Mouse (Mus musculus) T-helper 2 cell (primary cell): Measurements from ENCODE around the gene Lrrfip2.

Experiments
- in situ Hi-C: fragments of 300-600 bp; cut with MboI, MseI; formaldehyde crosslinking; loops from one replicate; pipeline ENCODE4 v1.15.1; 2025; ENCODE audit warnings: high pct_unique_total_duplicates

Gene Lrrfip2

DNA sequence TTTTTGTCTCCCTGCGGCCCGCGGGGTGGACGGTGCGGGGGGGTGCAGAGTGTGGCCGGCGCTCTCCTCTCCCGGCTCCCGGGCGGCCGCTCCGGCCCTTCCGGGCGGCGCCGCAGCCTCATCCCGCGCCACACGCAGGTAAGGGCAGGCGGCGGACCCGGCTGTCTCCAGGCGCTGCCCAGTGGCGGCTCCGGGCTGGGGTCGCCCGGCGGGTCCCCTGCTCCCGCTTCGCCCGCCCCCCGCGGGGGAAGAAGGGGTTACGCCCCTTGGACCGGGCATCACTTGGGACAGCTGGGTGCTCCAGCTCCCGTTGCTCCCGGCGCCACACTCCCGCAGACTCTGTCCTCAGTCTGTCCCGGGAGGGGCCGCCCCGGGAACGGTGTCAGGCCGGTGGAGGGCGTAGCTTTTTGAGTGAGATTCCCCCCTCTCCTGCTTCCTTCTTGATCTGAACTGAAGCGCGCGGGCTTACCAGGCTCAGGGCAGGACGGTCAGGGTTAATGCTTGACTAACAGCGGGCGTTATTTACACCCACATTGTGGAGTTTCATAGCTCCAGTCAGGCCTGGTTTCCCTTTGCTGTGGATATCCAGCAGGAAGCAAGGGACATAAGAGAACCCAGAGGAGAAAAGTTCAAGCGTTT lies 979 bp downstream of the Lrrfip2 start:
- in situ Hi-C loops = no loop called here

DNA sequence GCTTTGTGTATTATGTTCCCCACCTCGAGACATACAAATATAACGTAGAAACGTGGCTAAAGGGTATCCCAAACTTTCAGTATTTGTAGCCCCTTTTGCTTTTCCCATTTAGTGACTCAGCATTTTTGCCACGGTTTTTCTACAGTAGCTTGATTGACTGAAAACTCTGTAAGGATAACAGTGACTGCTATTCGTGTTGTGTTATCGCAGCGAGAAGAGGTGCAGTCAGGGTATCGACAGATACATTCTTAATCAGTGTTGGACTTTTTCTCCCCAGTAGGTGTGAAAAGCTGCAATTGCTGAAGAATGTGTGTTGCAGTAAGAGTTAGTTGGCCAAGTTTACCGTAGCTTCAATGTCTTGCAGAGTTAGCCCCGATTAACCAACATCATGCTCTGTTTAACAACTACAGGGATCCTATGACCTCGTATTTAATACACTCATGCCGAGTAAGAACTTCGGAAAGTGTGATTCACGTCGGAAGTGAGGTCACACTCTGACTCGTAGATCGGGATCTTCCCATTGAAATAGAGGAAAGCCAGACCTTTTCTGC lies 1.6 kb downstream of the Lrrfip2 start:
- in situ Hi-C loops = no loop called here

DNA sequence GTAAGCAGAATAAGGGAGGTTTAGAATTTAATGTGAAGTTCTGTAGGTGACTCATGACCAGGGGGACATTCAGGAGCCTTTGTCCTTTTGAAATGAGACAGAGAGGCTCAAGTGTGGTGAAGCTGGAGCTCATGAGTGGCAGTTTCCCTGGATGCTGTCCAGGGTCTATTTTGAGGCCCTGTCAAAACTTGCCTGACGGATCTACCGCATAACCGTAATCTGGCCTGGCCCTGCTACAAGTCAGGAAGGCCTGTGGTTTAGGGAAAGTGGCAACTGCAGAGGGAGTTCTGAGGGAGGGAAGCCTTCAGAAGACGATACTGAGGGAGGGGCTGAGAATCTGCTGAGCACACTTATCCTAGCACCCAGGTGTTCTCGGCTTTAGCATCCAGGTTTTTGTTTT lies 5.1 kb downstream of the Lrrfip2 start:
- in situ Hi-C loops = no loop called here

DNA sequence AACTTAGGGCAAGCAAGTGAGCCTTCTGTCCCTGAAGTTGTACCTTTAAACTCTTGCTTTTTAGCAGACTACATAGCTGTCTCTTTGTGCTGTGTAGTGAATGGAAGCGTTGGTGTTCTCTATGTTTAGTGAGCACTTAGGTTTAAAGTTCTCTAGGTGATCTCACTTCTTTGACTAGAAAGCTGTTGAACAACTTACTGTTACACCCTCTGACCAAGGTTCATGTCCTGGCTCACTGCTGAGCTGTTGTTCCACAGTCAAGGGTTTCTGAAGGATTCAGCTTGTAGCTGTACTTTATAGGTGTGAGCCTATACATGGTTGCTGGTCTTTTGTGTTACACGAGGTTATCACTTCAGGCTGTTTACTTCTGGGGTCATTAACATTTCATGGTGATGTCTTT lies 5.9 kb downstream of the Lrrfip2 start:
- in situ Hi-C loops = no loop called here

DNA sequence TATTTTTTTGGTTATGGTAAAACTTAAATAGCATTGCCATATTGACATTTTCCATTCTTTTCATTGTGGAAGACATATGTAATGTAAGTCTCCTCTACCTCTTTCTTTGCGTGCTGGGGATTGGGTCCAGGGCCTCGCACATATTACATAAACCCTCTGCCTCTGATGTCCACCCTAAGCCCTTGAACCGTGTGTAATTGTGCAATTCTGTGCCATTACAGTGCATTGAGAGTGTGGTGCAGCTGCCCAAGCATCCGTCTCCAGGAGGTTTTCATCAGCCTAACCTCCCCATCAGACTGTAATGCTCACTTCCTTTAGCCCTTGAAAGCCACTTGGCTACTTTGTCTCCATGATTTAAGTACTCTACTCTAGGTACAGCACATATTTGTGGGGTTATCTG lies 7.0 kb downstream of the Lrrfip2 start:
- in situ Hi-C loops = no loop called here

DNA sequence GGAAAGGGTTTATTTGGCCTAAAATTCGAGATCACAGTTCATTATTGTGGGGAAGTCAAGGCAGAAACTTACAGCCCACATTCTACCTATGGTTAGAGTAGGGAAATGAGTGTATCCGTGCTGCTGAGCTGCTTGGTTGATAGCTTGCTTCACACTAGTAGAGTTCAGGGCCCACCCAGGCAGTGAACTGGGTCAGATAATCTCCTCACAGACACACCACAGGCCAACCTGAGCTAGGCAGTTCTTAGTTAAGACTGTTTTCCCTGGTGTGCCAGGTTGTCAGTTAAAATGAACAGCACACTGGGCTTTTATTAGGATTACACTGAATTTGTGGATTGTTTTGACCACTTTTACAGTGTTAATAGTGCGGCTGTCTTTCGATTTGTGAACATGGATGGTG lies 9.3 kb downstream of the Lrrfip2 start:
- in situ Hi-C loops = no loop called here

DNA sequence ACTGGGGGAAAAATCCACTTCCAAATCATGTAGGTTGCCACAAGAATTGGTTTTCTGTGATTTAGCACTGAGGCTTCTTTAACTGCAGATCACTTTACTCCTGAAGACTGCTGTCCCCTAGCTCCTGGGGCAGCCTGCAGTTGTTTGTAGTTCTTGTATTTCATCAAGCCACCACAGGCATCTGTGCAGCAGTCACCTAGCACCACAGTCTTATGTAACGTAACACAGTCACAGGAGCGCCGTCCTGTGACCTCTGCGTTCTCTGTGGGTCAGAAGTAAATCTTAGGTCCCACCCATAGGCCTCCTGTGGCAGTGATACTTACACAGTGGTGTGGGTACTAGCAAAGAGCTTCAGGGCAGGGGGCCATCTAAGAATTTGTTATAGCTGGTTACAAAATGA lies 10.4 kb downstream of the Lrrfip2 start:
- in situ Hi-C loops = no loop called here

DNA sequence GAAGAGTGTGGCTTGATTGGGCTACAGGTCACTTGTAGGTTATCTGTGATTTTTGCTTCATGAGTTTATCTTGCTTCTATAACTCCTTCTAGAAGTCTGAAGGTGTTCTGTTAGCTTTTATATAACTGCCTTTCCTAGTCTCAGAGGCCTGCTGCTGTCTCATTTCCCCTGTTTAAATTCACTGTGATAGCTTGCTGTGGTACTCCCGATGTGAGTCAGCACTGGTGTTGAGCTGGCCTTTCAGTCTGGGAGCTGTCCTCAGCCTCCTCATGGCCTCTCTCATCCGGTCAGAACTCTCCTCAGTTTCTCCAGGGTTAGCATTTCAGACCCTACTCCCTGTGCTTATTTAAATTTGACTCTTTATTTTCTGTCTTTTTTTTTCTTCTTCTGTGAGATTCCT lies 12.7 kb downstream of the Lrrfip2 start:
- in situ Hi-C loops = no loop called here

DNA sequence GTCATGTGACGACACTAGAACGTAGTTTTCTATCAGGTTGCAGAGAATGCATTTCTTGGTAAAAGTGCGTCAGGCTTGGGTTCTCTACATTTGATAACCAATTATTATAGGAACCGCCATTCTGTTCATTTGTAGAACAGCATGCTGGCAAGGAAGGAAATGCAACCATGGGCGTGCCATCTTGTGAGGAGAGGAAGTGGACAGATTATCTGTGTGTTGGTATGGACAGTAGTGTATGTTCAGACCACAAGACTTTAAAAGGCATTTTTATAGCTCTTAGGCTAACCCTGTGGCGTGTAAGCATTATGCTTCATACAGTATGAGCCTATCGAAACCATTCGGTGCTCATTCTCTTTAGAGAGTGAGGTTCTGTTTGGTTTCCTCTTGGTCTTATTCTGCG lies 20.8 kb downstream of the Lrrfip2 start:
- in situ Hi-C loops = no loop called here

DNA sequence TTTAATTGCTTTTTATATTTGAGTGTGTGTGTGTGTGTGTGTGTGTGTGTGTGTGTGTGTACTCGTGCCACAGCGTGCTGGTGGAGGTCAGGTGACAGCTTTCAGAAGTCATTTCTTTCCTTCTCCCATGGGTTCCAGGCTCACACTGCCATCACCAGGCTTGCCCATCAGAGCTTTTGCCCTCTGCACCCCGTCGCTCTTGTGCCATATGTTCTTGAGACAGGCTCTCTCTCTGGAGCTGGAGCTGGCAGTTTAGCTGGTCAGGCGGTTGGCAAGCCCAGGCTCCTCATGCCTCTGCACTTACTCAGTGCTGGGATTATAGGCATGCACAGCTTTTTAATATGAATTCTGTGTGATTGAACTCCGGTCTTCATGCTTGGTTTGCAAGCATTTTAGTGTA lies 25.3 kb downstream of the Lrrfip2 start:
- in situ Hi-C loops = no loop called here

DNA sequence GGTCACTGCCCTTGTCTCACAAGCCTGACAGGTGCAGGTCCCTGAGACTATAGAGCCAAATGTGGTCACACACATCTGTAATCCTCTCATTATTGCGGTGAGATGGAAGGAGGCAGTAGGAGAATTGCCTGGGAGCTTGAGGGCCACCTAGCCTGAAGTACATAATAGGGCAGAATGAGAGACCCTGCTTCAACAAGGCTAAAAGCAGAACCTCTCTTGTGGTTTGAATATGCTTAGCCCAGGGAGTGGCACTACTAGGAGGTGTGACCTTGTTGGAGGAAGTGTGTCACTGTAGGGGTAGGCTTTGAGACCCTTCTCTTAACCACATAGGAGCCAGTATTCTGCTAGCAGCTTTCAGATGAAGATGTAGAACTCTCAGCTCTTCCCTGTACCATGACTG lies 26.0 kb downstream of the Lrrfip2 start:
- in situ Hi-C loops = no loop called here

DNA sequence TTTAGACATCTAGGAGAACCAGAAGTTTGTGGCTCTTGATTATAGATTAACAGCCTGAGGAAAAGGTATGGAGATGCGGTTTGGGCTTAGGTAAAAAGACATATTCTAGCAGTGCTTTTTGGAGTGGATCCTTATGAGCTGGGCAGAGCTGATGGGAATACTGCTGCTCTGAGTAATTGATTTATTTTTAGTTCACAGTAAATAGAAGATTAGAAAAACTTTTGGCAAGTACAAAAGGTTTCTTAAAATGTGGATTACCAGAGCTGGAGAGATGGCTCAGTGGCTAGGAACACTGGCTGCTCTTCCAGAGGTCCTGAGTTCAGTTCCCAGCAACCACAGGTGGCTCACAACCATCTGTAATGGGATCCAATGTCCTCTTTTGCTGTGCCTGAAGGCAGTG lies 27.3 kb downstream of the Lrrfip2 start:
- in situ Hi-C loops = no loop called here

DNA sequence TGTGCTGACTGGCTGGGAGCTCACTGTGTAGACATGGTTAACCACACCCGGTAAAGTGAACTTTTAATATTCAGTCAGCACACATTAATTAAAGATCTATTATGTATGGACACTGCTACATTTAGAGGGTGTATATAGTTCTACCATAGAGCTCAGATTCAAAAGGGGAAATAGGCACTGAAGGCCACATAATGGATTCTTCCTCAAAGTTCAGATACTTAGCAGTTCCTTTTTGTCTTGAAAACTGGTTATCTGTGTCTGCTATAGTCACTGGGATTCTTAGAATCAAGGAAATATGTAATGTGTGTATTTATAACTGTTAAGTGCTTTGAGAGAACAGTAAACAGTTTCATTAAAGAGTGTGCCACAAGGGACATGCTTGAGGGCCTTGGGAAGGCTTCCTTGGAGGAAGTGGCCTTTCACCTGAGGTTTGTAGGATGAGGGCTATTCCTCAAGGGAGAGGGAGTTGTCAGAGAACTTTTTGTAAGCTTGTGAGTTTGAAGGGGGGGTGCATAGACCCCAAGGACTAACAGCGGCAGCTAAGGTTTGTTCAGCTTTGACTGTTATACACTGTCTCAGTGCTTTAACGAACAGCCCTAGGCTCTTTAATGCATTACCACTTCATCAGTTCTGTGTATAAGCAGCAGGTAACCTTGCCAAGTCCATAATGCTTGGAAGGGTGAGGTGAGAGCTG lies 28.3 kb downstream of the Lrrfip2 start:
- in situ Hi-C loops = no loop called here

DNA sequence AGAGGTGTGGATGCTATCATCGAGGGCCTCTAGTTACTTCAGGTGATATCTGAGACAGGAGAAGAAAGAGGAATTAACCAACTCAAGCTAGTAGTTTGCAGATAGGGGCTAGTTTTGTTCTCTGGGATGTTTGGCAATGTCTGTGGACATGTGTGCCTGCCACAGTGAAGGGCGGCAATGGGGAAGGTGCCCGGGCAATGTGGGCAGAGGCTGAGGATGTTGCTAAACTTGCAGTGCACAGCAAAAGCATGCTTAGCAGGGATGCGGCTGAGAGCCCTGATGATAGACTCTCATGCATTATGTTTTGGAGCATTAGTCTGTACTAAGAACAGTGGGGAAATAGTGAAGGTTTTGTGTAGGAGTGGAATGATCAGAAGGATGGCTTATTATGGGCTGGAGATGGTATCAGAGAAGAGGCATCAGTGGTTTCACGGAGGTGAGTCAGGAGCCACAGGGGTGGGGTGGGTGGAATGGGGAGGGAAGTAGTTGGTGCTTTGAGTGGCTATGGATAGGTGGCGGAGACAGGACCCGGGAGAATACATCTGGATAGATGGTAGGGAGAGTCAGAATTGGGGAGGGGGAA lies 28.9 kb downstream of the Lrrfip2 start:
- in situ Hi-C loops = no loop called here

DNA sequence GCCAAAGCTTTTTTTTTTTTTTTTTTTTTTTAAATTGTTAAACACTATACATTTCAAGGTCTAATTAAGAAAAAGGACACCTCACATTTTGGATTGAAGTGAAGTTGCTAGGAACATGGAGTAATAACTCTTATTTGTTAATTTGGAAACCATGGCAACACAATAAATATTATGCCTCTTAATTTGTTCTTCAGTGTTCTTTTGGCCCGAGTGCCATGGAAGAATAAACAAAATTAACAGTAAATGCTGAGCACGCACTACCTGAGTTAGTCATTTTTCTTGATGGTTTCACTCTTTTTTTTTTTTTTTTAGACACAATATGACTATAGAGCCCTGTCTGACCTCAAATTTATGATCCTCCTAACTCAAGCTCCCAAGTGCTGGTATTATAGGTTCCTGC lies 30.6 kb downstream of the Lrrfip2 start:
- in situ Hi-C loops = no loop called here

DNA sequence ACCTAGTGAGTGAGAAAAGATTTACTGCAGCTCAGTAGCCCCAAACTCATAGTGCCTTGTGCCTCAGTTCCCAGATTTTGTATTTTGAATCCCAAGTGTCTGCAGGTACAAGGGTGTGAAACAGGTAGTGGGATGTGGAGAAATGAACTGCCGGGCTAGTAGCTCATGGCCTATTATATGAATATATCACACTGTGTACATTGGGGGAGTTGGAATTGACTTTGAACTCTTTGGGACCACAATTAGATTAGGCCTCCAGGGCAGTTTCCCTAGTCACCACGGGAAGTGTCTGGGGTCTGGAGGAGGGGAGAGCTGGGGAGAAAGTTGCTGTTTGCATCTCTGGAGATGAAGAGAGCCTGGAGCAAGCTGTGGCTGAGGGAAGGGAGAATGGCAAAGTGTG lies 31.0 kb downstream of the Lrrfip2 start:
- in situ Hi-C loops = no loop called here

DNA sequence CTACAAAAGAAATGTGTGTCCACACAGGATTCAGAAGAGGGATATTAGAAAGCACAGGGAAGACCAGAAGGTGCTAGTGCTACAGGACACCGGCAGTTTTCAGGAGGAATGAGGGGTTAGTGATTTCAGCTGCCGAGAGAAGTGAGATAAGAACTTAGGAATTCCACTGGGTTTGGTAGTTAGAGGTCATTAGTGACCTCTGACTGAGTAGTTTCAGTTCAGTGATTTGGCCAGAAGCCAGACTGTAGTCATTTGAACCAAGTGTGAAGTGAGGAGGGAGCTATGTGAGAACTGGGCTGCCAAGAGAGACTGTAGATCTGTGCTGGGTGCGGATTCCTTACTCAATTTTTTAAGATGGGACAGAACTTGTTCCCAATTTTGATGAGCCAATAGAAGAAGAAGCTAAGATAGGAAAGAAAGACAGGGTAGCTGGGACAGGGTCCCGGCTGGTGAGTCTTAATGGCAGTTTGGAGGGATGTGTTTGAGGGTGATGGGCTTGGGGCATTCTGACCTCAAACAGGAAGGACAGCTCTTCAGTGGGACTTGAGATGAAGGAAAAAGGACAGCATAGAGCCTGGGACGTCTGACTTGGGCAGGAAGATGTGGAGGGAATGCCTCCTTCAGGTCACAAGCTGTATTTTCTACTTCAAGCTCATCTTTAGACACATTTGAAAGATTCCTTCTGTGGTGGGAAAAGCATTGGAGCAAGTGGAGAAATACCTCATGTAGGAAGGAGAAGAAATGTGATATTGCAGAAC lies 32.0 kb downstream of the Lrrfip2 start:
- in situ Hi-C loops = no loop called here

DNA sequence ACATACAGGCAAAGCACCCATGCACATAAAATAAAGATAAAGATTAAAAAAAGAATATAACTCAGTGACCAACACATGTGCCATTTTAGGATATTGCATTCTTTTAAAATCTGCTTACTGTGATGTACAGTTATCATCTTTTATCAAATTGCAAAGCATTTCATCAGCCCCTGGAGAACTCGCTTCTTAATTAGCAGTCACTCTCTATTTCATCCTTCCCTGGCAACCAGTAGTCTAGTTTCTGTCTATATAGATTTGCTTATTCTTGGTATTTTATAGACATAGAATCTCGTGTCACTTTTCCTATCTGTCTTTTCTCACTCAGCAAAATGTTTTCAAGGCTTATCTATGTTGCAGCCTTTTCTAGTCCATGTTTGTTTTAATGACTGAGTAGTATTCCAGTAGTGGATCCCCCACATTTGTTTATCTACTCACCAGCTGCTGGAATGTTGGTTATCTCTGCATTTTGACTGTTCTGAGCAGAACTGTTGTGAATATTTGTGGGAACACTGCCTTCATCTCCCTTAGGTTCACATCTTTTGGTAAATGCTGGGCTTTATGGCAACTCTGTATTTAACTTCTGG lies 35.0 kb downstream of the Lrrfip2 start:
- in situ Hi-C loops = no loop called here

DNA sequence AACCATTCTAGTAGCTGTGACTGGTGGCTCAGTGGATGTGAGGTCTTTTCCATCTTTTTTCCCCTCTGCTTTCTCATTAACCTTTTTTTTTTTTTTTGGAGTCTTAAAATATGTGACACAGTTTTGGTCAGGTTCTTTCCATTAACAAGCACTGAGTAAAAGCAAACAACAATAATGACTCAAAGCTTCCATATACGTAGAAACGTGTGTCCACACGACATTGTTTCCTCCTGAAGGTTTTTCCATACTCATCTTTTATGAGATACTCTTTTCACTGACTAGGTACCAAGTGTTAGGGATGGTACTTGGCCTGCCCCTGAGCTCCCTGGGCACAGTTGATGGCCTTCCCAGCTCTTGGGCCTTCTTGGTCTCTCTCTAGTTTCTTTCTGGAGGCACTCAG lies 35.6 kb downstream of the Lrrfip2 start:
- in situ Hi-C loops = no loop called here

DNA sequence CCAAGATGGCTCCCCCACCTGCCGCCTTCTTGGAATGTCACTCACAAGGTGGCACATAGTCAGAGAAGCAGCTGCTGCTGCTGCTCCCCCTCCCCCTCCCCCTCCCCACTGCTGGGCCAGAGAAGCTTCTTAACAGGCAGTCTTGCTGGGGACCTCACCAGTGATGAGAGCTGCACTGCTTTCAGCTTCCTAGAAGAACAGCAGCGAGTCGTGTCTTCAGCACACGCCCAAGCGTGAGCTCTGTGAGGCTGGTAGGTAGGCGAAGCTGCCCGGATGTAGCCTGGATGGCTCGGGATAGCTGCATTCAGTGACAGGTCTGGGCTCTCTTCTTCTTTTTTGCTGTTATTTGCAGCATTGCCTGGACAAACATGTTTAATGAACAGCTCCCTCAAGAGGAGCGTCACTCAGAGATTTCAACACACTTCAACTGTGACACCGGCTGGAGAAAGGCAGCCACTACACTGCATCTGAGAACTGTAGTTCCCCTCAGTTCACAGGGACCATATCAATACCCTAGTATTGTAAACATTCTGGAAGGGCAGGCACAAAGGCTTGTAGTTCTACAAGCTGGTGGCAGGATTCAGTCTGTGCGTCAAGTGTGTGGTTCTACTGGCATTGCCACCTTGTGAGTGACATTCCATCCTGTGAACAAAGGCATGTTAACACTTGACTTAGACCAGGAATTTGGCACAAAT lies 38.5 kb downstream of the Lrrfip2 start:
- in situ Hi-C loops = no loop called here

DNA sequence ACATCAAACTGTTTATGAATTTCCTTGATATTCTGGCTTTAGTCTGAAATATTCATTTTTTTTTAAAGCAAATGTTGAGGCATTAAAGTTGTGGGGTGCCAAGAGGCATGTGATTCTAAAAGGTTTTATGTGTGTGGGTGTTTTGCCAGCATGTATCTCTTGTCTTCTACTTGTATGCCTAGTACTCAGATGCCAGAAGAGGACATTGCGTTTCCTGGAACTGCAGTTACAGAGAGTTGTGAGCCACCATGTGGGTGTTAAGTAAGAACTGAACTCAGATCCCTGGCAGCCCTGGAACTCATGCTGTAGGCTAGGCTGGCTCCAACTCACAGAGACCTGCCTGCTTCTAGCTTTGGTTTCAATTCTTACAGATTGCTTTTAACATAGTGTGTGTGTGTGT lies 42.2 kb downstream of the Lrrfip2 start:
- in situ Hi-C loops = no loop called here
